Mouse (Mus musculus) megakaryocyte, embryonic 14.5 days (primary cell): ENCODE measurements around the gene Gm4491. TPM values are rescaled to one million over a fixed set of nuclear protein-coding genes. Genes with fewer than 3 reads are reported as not detected.

ENCODE experiments used
- H3K27me3 ChIP-seq: replicated peaks from 2 replicates; pipeline ENCODE3; 2012; ENCODE audit warnings: inconsistent platforms
- H3K36me3 ChIP-seq: replicated peaks from 2 replicates; pipeline ENCODE3; 2012; ENCODE audit warnings: low read length, inconsistent platforms, mixed read lengths
- H3K4me1 ChIP-seq: 2 replicates; pipeline ENCODE4 v1.6.1; 2012; ENCODE audit warnings: inconsistent platforms
- H3K4me3 ChIP-seq: replicated peaks from 2 replicates; pipeline ENCODE3; 2012; ENCODE audit warnings: moderate library complexity, mild to moderate bottlenecking, inconsistent platforms
- H3K9me3 ChIP-seq: 2 replicates; pipeline ENCODE4 v1.6.1; 2012; ENCODE audit warnings: inconsistent platforms
- FLI1 ChIP-seq: IDR thresholded peaks from 2 replicates; pipeline ENCODE4 v1.6.1; 2012; ENCODE audit warnings: low read length, inconsistent platforms, mixed read lengths
- GATA1 ChIP-seq: IDR thresholded peaks from 3 replicates; pipeline ENCODE4 v1.6.1; 2012; ENCODE audit warnings: mixed read lengths, low read length, inconsistent platforms, borderline replicate concordance
- polyA plus RNA-seq: library from polyadenylated mRNA; stranded (reverse); fragments of >175 nt; gene quantifications from 2 replicates; pipeline ENCODE4 v1.2.3, GENCODE M21; 2012; ENCODE audit warnings: low replicate concordance; ENCODE audit not compliant: insufficient read depth

Gm4491 gene
- polyA plus RNA-seq = not detected in 2 replicates

- H3K4me3 ChIP-seq = no peak within 1 kb of the TSS
- H3K9me3 ChIP-seq = no peaks in the 10 kb centered on the region
- H3K36me3 ChIP-seq = no peaks in the 10 kb centered on the region
- H3K4me1 ChIP-seq = no peaks in the 10 kb centered on the region
- H3K27me3 ChIP-seq = peaks cover 35% of the 10 kb centered on the region
- TF ChIP-seq FLI1 = no peak
- no peak for TF ChIP-seq GATA1
These were observed at the start of gene Gm4491 for GRCm38 (mm10) chr14:57115823-57116544. Gene Gm4491, minus strand, starts transcription at chr14:57115883.

- TF ChIP-seq GATA1 (no peak), FLI1 (no peak)
- H3K36me3 ChIP-seq = no peaks in the 10 kb centered on the region
- H3K9me3 ChIP-seq = no peaks in the 10 kb centered on the region
- no peaks in the 10 kb centered on the region for H3K4me1 ChIP-seq
- H3K27me3 ChIP-seq = peaks cover 10% of the 10 kb centered on the region
- H3K4me3 ChIP-seq = no peak overlapping the region
These were observed 46.1 kb upstream of the Gm4491 start for GRCm38 (mm10) chr14:57161833-57162232.

- Histone ChIP-seq H3K4me1 (no peaks in the 10 kb centered on the region), H3K9me3 (no peaks in the 10 kb centered on the region), H3K27me3 (peaks cover 10% of the 10 kb centered on the region), H3K36me3 (no peaks in the 10 kb centered on the region), H3K4me3 (no peak overlapping the region)
- TF ChIP-seq FLI1 (no peak), GATA1 (no peak)
These were observed 45.5 kb upstream of the Gm4491 start for GRCm38 (mm10) chr14:57161201-57161600.

- no peaks in the 10 kb centered on the region for H3K27me3 ChIP-seq
- H3K9me3 ChIP-seq = no peaks in the 10 kb centered on the region
- no peaks in the 10 kb centered on the region for H3K36me3 ChIP-seq
- no peak for TF ChIP-seq FLI1
- no peak for TF ChIP-seq GATA1
- H3K4me3 ChIP-seq = no peak overlapping the region
- no peaks in the 10 kb centered on the region for H3K4me1 ChIP-seq
These were observed 39.2 kb upstream of the Gm4491 start for GRCm38 (mm10) chr14:57154916-57155315.

GRCm38 (mm10) chr14:57145741-57146140 lies 30.1 kb upstream of the Gm4491 start:
- Histone ChIP-seq H3K27me3 (peaks cover 6% of the 10 kb centered on the region), H3K36me3 (no peaks in the 10 kb centered on the region), H3K4me3 (no peak overlapping the region), H3K9me3 (no peaks in the 10 kb centered on the region), H3K4me1 (no peaks in the 10 kb centered on the region)
- TF ChIP-seq GATA1 = no peak
- TF ChIP-seq FLI1 = no peak

- H3K27me3 ChIP-seq = peaks cover 65% of the 10 kb centered on the region
- H3K4me3 ChIP-seq = no peak overlapping the region
- TF ChIP-seq FLI1 (no peak), GATA1 (no peak)
- H3K4me1 ChIP-seq = no peaks in the 10 kb centered on the region
- no peaks in the 10 kb centered on the region for H3K9me3 ChIP-seq
- H3K36me3 ChIP-seq = no peaks in the 10 kb centered on the region
These were observed 19.6 kb upstream of the Gm4491 start for GRCm38 (mm10) chr14:57135265-57135664.

- H3K36me3 ChIP-seq = no peaks in the 10 kb centered on the region
- TF ChIP-seq GATA1 = no peak
- H3K27me3 ChIP-seq = peaks cover 67% of the 10 kb centered on the region
- no peaks in the 10 kb centered on the region for H3K4me1 ChIP-seq
- H3K4me3 ChIP-seq = no peak within 1 kb of the TSS
- H3K9me3 ChIP-seq = no peaks in the 10 kb centered on the region
These were observed 17.5 kb upstream of the Gm4491 start, which contains the start of gene Gjb6 for GRCm38 (mm10) chr14:57133161-57133661. Gene Gjb6, minus strand, starts transcription at chr14:57133611.

GRCm38 (mm10) chr14:57127383-57127782 lies 11.7 kb upstream of the Gm4491 start:
- H3K9me3 ChIP-seq = no peaks in the 10 kb centered on the region
- H3K4me1 ChIP-seq = no peaks in the 10 kb centered on the region
- no peak overlapping the region for H3K4me3 ChIP-seq
- H3K27me3 ChIP-seq = peaks cover 27% of the 10 kb centered on the region
- TF ChIP-seq GATA1 (no peak), FLI1 (no peak)
- H3K36me3 ChIP-seq = no peaks in the 10 kb centered on the region

- no peaks in the 10 kb centered on the region for H3K36me3 ChIP-seq
- no peak overlapping the region for H3K4me3 ChIP-seq
- TF ChIP-seq FLI1 (no peak), GATA1 (no peak)
- no peaks in the 10 kb centered on the region for H3K9me3 ChIP-seq
- no peaks in the 10 kb centered on the region for H3K4me1 ChIP-seq
- H3K27me3 ChIP-seq = peaks cover 19% of the 10 kb centered on the region
These were observed 6.6 kb upstream of the Gm4491 start for GRCm38 (mm10) chr14:57122295-57122694.

GRCm38 (mm10) chr14:57109194-57109593 lies 6.5 kb downstream of the Gm4491 start:
- Histone ChIP-seq H3K4me3 (no peak overlapping the region), H3K4me1 (peaks cover 8% of the 10 kb centered on the region), H3K9me3 (no peaks in the 10 kb centered on the region), H3K36me3 (no peaks in the 10 kb centered on the region), H3K27me3 (peaks cover 57% of the 10 kb centered on the region)
- TF ChIP-seq GATA1 (no peak), FLI1 (no peak)
